Mouse (Mus musculus): ENCODE measurements around the gene Slc6a19.

DNA sequence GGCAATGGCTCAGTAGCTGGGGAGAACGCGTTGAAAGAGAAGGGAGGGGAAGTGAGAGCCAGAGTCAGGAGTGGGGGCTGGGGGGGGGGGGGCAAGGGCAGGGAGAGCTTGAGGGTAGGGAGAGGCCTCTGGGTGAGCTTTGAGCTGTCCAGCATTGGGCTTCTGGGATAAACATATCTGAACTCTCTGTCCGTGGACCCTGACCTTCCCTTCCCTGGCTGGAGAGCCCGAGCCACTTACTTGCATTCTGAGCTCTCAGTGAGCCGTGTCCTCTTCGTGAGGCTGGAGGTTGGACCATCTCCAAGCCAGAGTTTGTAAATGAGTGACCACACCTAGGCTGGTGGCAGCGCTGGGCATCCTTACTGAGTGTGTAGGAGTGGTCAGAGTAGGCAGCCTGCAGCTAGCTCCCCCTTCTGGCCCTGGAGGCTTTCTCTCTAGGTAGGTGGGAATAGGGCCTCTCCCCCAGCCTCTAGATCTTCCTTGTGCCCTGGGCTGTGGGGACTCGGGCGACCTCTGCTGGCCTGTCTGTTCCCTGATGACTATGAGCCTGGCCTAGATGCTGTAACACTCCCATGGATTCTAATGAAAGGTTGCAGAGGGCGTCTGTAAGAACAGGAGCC is 12.3 kb downstream of the Slc6a19 start:
- TF ChIP-seq CTCF (IDR thresholded peaks at IDR 0.05; ENCODE audit: control insufficient read depth, insufficient read depth, insufficient replicate concordance, low read depth, low read length) (peak; percentile 29; the same call in 1 of the 2 replicates), POLR2A (IDR thresholded peaks at IDR 0.05; ENCODE audit: control insufficient read depth, low read depth, low read length) (no peak)

Data from testis, adult 2 months (tissue).